Mouse (Mus musculus): ENCODE results near the gene Dguok.

GRCm38 (mm10) chr6:83483776-83484175, 23.0 kb downstream of the Dguok start:
- TF ChIP-seq CTCF (IDR thresholded peaks at IDR 0.05; ENCODE audit: borderline replicate concordance, insufficient read depth, low read depth, low read length) (no peak), POLR2A (IDR thresholded peaks at IDR 0.05; ENCODE audit: borderline replicate concordance, insufficient read depth, low read length) (no peak)
